Mouse (Mus musculus) heart, embryonic 14.5 days (tissue): ENCODE data around the gene Pex16. TPM values are rescaled to one million over a fixed set of nuclear protein-coding genes. Genes with fewer than 3 reads are reported as not detected.
"Not testable (repeated sequence)": the region's sequence is repeated elsewhere in the genome, so short reads cannot be mapped to it uniquely, and the experiment has no call there.

ENCODE experiments used
- ATAC-seq: fragments of 200-750 bp; cut with Nextera tagmentation; 2 replicates; pipeline ENCODE4 v1.8.0; 2017; ENCODE audit warnings: low read depth, moderate TSS enrichment; ENCODE audit not compliant: insufficient number of reproducible peaks, insufficient read depth, low FRiP score
- H3K27ac ChIP-seq, 2 experiments: fragments of 200-500 bp in 1 of 2; fragments of 300-500 bp in 1 of 2; sonication (generic) in 1 of 2; replicated peaks in 1 of 2; 2 replicates each; pipeline ENCODE4 v1.5.1; 2012 to 2014; ENCODE audit warnings: low read depth in 2 of 2, low read length in 2 of 2, control low read depth in 1 of 2, mild to moderate bottlenecking in 1 of 2, mixed read lengths in 1 of 2; ENCODE audit not compliant: control insufficient read depth in 1 of 2, insufficient read depth in 1 of 2
- H3K27me3 ChIP-seq: fragments of 300-500 bp; sonication (generic); 2 replicates; pipeline ENCODE4 v1.6.1; 2014; ENCODE audit warnings: mild to moderate bottlenecking, low read length, control low read depth; ENCODE audit not compliant: control insufficient read depth, insufficient read depth
- H3K36me3 ChIP-seq: fragments of 300-500 bp; sonication (generic); 2 replicates; pipeline ENCODE4 v1.6.1; 2014; ENCODE audit warnings: mild to moderate bottlenecking, control low read depth, low read length, mixed read lengths; ENCODE audit not compliant: control insufficient read depth, insufficient read depth
- H3K4me1 ChIP-seq, 2 experiments: fragments of 200-500 bp in 1 of 2; fragments of 300-500 bp in 1 of 2; sonication (generic) in 1 of 2; 2 replicates each; pipeline ENCODE4 v1.6.1; 2012 to 2014; ENCODE audit warnings: low read length in 2 of 2, control low read depth in 1 of 2, mixed read lengths in 1 of 2; ENCODE audit not compliant: control insufficient read depth in 2 of 2, insufficient read depth in 2 of 2
- H3K4me2 ChIP-seq: fragments of 300-500 bp; sonication (generic); 2 replicates; pipeline ENCODE4 v1.6.1; 2014; ENCODE audit warnings: mild to moderate bottlenecking, low read length
- H3K4me3 ChIP-seq, 2 experiments: fragments of 200-500 bp in 1 of 2; fragments of 300-500 bp in 1 of 2; sonication (generic) in 1 of 2; 2 replicates each; pipeline ENCODE4 v1.5.1; 2012 to 2014; ENCODE audit warnings: low read length in 2 of 2, mild to moderate bottlenecking in 2 of 2, control low read depth in 1 of 2, low read depth in 1 of 2, moderate library complexity in 1 of 2; ENCODE audit not compliant: control insufficient read depth in 1 of 2, insufficient read depth in 1 of 2
- H3K9ac ChIP-seq: fragments of 300-500 bp; sonication (generic); 2 replicates; pipeline ENCODE4 v1.6.1; 2014; ENCODE audit warnings: mild to moderate bottlenecking, low read length
- H3K9me3 ChIP-seq: fragments of 300-500 bp; sonication (generic); 2 replicates; pipeline ENCODE4 v1.6.1; 2016; ENCODE audit warnings: low read length, control low read depth; ENCODE audit not compliant: control insufficient read depth
- WGBS: fragments of 180-500 bp; shearing (Covaris S2); extraction: QIAGEN DNeasy Blood & Tissue Kit; methylation state at CpG from one replicate; pipeline ENCODE4 v1.1.7; 2014; 5-methylcytosine and 5-hydroxymethylcytosine counted together
- polyA plus RNA-seq: library from polyadenylated mRNA; unstranded; fragments of >200 nt; fragmentation: Nextera tagmentation; extraction: Ambion mirVana; gene quantifications from 2 replicates; pipeline ENCODE4 v1.2.1, GENCODE M21; 2014

Gene Pex16
- polyA plus RNA-seq, 1 experiment from 2014 or later: 19.7 TPM

DNA sequence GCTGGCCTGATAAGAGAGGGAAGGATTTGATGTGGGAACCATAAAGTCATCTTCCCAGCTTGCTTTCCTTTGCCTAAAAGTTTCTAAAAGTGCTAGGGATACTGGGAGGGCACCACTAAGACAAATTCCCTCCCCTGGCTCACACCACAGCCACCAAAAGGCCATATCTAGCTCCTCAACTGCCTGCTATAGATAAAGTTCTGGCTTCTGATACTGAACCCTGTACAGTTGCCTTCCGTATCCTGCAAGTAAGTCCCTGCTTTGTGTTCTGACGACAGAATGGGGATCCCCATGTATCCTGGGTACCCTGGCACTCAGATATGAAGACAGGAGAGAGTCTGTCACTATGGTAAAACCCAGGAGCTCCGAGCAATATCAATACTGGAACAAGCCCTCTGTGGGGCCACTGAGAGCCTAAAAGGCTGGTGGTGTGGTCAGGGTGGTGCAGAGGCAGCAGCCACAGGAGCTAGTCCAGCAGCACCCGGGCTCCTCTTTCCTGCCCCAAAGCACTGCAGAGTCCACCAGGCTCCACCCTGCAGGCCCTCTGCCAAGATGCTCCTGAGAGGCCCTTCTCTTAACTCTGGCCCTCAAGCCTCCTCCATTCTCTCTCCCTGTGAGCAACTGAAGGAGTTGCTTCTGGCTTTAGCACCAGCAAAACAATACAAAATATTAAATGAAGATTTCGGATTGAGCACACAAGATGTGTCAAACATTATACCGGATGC is 15.9 kb downstream of the Pex16 start:
- H3K9me3 ChIP-seq: no peaks in the 10 kb centered on the region
- 61% methylated on average over 6 of the region's 6 CpGs for WGBS
- no peak overlapping the region for H3K27ac ChIP-seq
- no peak overlapping the region for H3K4me2 ChIP-seq
- H3K4me3 ChIP-seq: no peak overlapping the region
- H3K4me1 ChIP-seq: peaks cover 14 to 21% of the 10 kb centered on the region in 2 experiments; a peak in 3 of 4 replicates
- peaks cover 4% of the 10 kb centered on the region; the same call in 1 of the 2 replicates for H3K36me3 ChIP-seq
- no peak overlapping the region for H3K9ac ChIP-seq
- ATAC-seq: no peak
- H3K27me3 ChIP-seq: peaks cover 25% of the 10 kb centered on the region

DNA sequence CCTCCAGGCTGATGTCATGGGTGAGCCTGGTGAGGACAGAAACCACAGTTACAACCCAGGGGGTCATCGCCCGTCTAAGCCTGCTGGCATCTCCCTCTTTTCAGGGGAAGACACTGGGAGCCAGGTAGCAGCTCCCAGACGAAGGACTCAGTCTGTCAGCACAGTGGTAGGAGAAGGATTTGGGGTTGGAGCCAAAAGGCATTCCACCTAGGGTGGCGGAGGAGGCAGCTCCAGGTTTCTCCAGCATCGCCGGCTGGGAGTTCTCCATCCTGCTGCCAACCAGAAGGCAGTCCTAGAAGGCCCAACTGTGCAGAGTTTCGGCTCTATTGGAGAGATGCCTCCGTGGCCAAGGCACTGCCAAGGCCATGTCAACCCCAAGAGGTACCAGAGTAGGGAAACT is 16.6 kb downstream of the Pex16 start:
- H3K9ac ChIP-seq: no peak overlapping the region
- peaks cover 25% of the 10 kb centered on the region for H3K27me3 ChIP-seq
- H3K4me1 ChIP-seq: peaks cover 14 to 21% of the 10 kb centered on the region in 2 experiments; a peak in 3 of 4 replicates
- 82% methylated on average over 8 of the region's 8 CpGs for WGBS
- no peak for ATAC-seq
- no peak overlapping the region for H3K27ac ChIP-seq
- no peak overlapping the region for H3K4me2 ChIP-seq
- H3K4me3 ChIP-seq: no peak overlapping the region
- H3K9me3 ChIP-seq: no peaks in the 10 kb centered on the region
- peaks cover 2% of the 10 kb centered on the region; the same call in 1 of the 2 replicates for H3K36me3 ChIP-seq

DNA sequence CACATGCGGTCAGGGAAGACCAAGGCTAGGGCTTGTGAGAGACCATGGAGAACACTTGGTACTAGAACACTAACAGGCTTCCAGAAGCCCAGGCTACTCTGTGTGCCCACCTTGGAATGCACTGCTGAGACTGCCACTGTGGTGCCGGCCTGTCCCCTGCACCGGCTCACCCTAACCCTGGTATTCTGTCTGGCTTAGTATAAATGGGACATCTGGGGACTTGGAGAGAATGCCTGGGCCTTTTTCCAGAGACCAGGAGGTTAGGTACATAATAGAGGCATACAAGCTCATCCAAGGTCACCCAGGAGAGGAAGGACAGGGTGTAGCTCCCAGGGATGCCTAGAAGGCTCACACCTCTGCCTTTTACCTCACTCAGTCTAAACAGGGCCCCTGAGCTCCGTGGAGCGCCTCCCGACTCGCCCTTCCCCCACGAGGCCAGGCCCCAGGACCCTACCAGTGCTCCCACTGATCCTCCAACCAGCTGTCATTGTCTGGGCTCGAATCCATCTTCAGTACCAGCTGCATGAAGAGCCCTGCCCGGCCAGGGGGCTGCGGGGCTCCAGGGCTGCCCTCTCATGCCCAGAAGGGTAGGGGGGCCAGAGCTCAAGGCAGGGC is 17.3 kb downstream of the Pex16 start:
- Histone ChIP-seq H3K27ac (no peak overlapping the region), H3K4me2 (peak overlapping the region; percentile 52), H3K36me3 (no peaks in the 10 kb centered on the region), H3K9me3 (no peaks in the 10 kb centered on the region), H3K4me1 (peaks cover 14 to 21% of the 10 kb centered on the region in 2 experiments; a peak in 3 of 4 replicates), H3K4me3 (peak overlapping the region; percentile 8 to 23; a peak in 3 of 4 replicates), H3K27me3 (peaks cover 25% of the 10 kb centered on the region), H3K9ac (peak overlapping the region; percentile 26; the same call in 1 of the 2 replicates)
- no peak for ATAC-seq
- 36% methylated on average over 11 of the region's 11 CpGs for WGBS

DNA sequence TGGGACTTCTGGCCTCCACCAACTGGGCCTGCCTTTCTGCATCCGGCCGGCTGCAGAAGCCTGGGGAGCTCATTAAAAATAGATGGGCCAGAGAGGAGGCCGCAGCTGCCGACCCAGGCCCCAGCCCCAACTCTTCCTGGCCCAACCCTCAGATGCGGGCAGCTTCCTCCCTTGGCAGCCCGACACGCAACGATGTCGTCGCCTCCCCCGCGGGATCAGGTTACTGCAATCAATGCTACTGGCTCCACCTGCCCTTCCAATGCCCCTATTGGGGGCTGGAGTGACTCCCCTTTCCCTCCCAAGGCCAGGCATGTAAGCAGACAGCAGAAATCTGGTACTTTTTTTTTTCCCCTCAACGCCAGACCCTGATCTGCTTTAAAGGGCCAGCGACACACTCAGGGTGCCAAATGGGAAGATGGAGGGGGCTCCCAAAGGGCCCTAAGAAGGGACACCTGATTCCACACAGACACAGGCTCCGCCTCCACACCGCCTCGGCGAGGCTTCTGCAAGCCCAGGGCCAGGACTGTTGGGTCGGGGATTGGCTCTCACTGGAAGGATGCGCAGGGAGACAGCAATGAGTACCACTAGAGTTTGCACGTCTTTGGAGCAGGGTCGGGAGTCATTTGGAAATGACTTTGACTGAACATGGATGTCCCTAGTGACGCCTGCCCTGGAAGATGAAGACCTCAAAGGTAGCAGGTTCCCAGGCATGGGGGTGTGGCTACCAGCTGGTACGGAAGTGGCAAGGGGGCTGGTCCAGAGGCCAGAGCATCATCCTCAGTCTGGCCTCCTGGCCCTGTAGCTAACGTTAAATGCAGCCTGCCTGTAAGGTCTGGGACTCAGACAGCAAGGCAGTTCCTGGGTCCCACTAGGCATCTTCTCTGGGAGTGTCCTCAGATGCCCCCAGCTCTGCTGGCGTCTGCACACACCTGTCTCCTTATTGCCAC is 18.1 kb downstream of the Pex16 start:
- no peak overlapping the region for H3K27ac ChIP-seq
- ATAC-seq: no peak

DNA sequence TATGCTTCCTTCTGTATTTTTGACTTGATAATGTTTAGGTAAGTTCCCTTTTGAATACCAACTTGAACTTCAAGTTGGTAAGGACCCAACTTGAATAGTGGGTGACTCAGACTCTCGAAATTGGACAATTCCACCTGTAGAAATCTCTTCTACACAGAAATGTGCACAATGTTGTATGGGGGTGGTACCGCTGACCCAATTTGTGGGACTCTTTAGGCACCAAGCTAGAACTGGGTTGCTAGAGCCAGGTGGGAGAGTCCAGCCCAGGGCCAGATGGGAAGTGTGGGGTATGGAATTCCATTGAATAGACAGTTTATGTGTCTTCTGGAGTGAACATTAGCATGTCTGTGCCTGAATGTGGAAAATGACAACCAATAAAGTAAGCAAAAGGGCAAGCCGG is 21.1 kb downstream of the Pex16 start:
- ATAC-seq: no peak
- H3K27me3 ChIP-seq: peaks cover 28% of the 10 kb centered on the region

More for the DNA sequence above, 18.1 kb downstream of the Pex16 start:
- peak overlapping the region; percentile 26; the same call in 1 of the 2 replicates for H3K9ac ChIP-seq
- 4% methylated on average over 26 of the region's 26 CpGs for WGBS
- no peaks in the 10 kb centered on the region for H3K36me3 ChIP-seq
- H3K4me2 ChIP-seq: peak overlapping the region; percentile 52
- peak overlapping the region; percentile 8 to 23; a peak in 3 of 4 replicates for H3K4me3 ChIP-seq
- H3K9me3 ChIP-seq: no peaks in the 10 kb centered on the region
- H3K4me1 ChIP-seq: peaks cover 14 to 21% of the 10 kb centered on the region in 2 experiments; a peak in 3 of 4 replicates
- peaks cover 25% of the 10 kb centered on the region for H3K27me3 ChIP-seq

DNA sequence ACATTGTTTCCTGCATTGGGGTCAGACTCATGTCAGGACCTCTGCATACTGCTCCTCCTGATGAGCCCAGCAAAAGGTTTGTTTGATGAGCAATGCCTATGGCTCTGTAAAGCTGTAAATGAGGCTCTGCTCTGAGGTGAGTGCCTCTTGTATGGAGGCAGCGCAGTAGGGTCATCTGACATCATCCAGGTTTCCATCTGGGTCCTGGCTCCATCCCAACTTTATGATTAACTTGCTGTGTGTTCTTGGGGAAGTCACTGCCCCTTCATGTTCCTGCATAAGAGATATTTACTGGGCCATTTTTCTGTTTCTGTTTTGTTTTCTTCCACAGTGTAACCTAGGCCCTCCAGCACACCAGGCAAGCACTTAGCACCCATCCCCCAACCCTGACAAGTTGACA is 23.0 kb downstream of the Pex16 start:
- H3K4me2 ChIP-seq: no peak overlapping the region
- no peak overlapping the region for H3K27ac ChIP-seq
- WGBS: 55% methylated on average over 1 of the region's 1 CpGs
- ATAC-seq: no peak
- H3K4me1 ChIP-seq: peaks cover 3 to 6% of the 10 kb centered on the region in 2 experiments; a peak in 2 of 4 replicates
- H3K36me3 ChIP-seq: no peaks in the 10 kb centered on the region
- H3K9ac ChIP-seq: no peak overlapping the region
- H3K4me3 ChIP-seq: no peak overlapping the region
- no peaks in the 10 kb centered on the region for H3K9me3 ChIP-seq
- H3K27me3 ChIP-seq: peaks cover 29% of the 10 kb centered on the region

More for the DNA sequence above, 21.1 kb downstream of the Pex16 start:
- Histone ChIP-seq H3K4me2 (no peak overlapping the region), H3K9me3 (no peaks in the 10 kb centered on the region), H3K9ac (no peak overlapping the region), H3K4me1 (peaks cover 5 to 9% of the 10 kb centered on the region in 2 experiments; a peak in 3 of 4 replicates), H3K27ac (no peak overlapping the region), H3K4me3 (no peak overlapping the region), H3K36me3 (no peaks in the 10 kb centered on the region)
- WGBS: 77% methylated on average over 3 of the region's 3 CpGs

DNA sequence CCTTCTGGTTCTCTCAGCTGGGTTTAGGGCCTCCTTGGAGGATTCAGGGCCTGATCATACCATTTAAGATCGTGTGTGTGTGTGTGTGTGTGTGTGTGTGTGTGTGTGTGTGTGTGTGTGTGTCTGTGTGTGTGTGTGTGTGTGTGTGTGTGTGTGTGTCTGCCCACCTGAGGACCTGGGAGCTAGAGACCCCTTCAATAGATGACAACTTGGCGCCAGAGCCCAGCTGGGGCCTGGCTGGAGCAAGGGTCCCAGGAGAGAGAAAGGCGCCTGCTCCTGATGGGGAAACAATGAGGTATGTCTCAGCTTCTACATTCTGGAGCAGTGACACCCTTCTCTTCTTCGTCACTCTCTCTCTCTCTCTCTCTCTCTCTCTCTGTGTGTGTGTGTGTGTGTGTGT is 25.4 kb downstream of the Pex16 start:
- not testable (repeated sequence) for H3K27ac ChIP-seq, ATAC-seq, H3K36me3 ChIP-seq, H3K4me2 ChIP-seq, H3K9ac ChIP-seq, H3K27me3 ChIP-seq, H3K4me1 ChIP-seq, H3K9me3 ChIP-seq, H3K4me3 ChIP-seq
- 73% methylated on average over 4 of the region's 4 CpGs for WGBS
